Mouse (Mus musculus) activated CD4-positive, CD25-positive, alpha-beta regulatory T cell, adult 4 months (primary cell): Measurements from ENCODE around the gene Etv5. TPM values are rescaled to one million over a fixed set of nuclear protein-coding genes. Genes with fewer than 3 reads are reported as not detected.

Experiments
- ATAC-seq: one replicate; pipeline ENCODE4 v1.8.0; 2017
- polyA plus RNA-seq, 2 experiments: library from polyadenylated mRNA; unstranded; fragments of 100-300 nt; shearing (Covaris generic); gene quantifications; one replicate each; pipeline ENCODE4 v1.2.1; 2017

Etv5 gene
- polyA plus RNA-seq, 2 experiments from 2014 or later = 1.7 to 5.6 TPM

- ATAC-seq = no peak
Measured at GRCm38 (mm10) chr16:22429377-22429776, 10.1 kb downstream of the Etv5 start.

GRCm38 (mm10) chr16:22428853-22429341 is 10.6 kb downstream of the Etv5 start:
- ATAC-seq = no peak

- no peak for ATAC-seq
Measured at GRCm38 (mm10) chr16:22426866-22427265, 12.7 kb downstream of the Etv5 start.

- no peak for ATAC-seq
Measured at GRCm38 (mm10) chr16:22422256-22422655, 17.3 kb downstream of the Etv5 start.

- no peak for ATAC-seq
Measured at GRCm38 (mm10) chr16:22417931-22418330, 21.6 kb downstream of the Etv5 start.

GRCm38 (mm10) chr16:22417044-22417443 is 22.5 kb downstream of the Etv5 start:
- ATAC-seq = no peak

- no peak for ATAC-seq
Measured at GRCm38 (mm10) chr16:22416140-22416848, 23.2 kb downstream of the Etv5 start.

- no peak for ATAC-seq
Measured at GRCm38 (mm10) chr16:22414205-22414754, 25.2 kb downstream of the Etv5 start.

- ATAC-seq = no peak
Measured at GRCm38 (mm10) chr16:22412459-22413229, 26.9 kb downstream of the Etv5 start.

GRCm38 (mm10) chr16:22411764-22412163 is 27.8 kb downstream of the Etv5 start:
- ATAC-seq = no peak

GRCm38 (mm10) chr16:22410000-22410399 is 29.5 kb downstream of the Etv5 start:
- ATAC-seq = no peak

GRCm38 (mm10) chr16:22408642-22409360 is 30.7 kb downstream of the Etv5 start:
- ATAC-seq = no peak

- ATAC-seq = no peak
Measured at GRCm38 (mm10) chr16:22406747-22407146, 32.8 kb downstream of the Etv5 start.

- ATAC-seq = no peak
Measured at GRCm38 (mm10) chr16:22406050-22406449, 33.5 kb downstream of the Etv5 start.

- ATAC-seq = no peak
Measured at GRCm38 (mm10) chr16:22405492-22405891, 34.0 kb downstream of the Etv5 start.

GRCm38 (mm10) chr16:22403715-22404114 is 35.8 kb downstream of the Etv5 start:
- ATAC-seq = no peak

GRCm38 (mm10) chr16:22402600-22402999 is 36.9 kb downstream of the Etv5 start:
- ATAC-seq = no peak

GRCm38 (mm10) chr16:22400226-22400625 is 39.3 kb downstream of the Etv5 start:
- no peak for ATAC-seq

- no peak for ATAC-seq
Measured at GRCm38 (mm10) chr16:22398784-22399453, 40.6 kb downstream of the Etv5 start.

GRCm38 (mm10) chr16:22398354-22398753 is 41.2 kb downstream of the Etv5 start:
- no peak for ATAC-seq

GRCm38 (mm10) chr16:22396420-22396819 is 43.1 kb downstream of the Etv5 start:
- no peak for ATAC-seq
